Mouse (Mus musculus): ENCODE results near the gene Scaf4.

- no peak for TF ChIP-seq HCFC1 (IDR thresholded peaks at IDR 0.05; ENCODE audit: borderline replicate concordance, insufficient read depth, low read length)
- no peak for TF ChIP-seq ZC3H11A (IDR thresholded peaks at IDR 0.05; ENCODE audit: borderline replicate concordance, low read depth, low read length)
These were observed 17.4 kb upstream of the Scaf4 start for GRCm38 (mm10) chr16:90301706-90302105.

Data from ES-E14 (cell line).